8 mouse cellular contexts compared by ENCODE assay signal in genomic region chr8:70611849-70612248, GRCm38 (mm10). TPM values are rescaled to one million over a fixed set of nuclear protein-coding genes. Genes with fewer than 3 reads are reported as not detected.
A peak's percentile ranks its signal among the peaks of the same experiment; 100 is the strongest.
DNase-seq lines count a peak whose midpoint lies in the region; ATAC-seq and TF ChIP-seq lines count a peak whose summit lies in the region.

No protein-coding gene starts in this region.

- peak; percentile 29 for ATAC-seq in inflammation-experienced regulatory T-cells, adult 6 months

- intact Hi-C loops in gastrocnemius, postnatal 36 days (cut with DNase I): no loop called here

- DNase-seq in ovary, postnatal 10 days (ENCODE audit: low spot score): peak; percentile 71
- DNase-seq in ovary, adult 18-20 months (ENCODE audit: low spot score): no peak
- peak; percentile 88 for DNase-seq in embryo, embryonic 11 days
- peak; percentile 84 to 91 for DNase-seq in gastrocnemius, postnatal 36 days
- DNase-seq in limb, embryonic 10.5 days (ENCODE audit: low spot score): peak; percentile 88
- peak; percentile 90 for DNase-seq in midbrain, embryonic 10.5 days (ENCODE audit: low spot score)

- peak overlapping the region; percentile 87 for H3K4me3 ChIP-seq in limb, embryonic 10.5 days
- peak overlapping the region; percentile 76 for H3K4me3 ChIP-seq in midbrain, embryonic 10.5 days
- H3K4me3 ChIP-seq in small intestine, adult 2 months (ENCODE audit: low read depth, low read length): peak overlapping the region; percentile 71

- WGBS in limb, embryonic 10.5 days: under 1% methylated on average over 6 of the region's 6 CpGs
- under 1% methylated on average over 6 of the region's 6 CpGs for WGBS in midbrain, embryonic 10.5 days
- under 1% methylated on average over 6 of the region's 6 CpGs for WGBS in small intestine, adult 2 months

- H3K36me3 ChIP-seq in limb, embryonic 10.5 days: peaks cover 3% of the 10 kb centered on the region; the same call in 1 of the 2 replicates
- no peaks in the 10 kb centered on the region for H3K36me3 ChIP-seq in midbrain, embryonic 10.5 days
- H3K36me3 ChIP-seq in small intestine, adult 2 months (ENCODE audit: control insufficient read depth, insufficient read depth, low read length): no peaks in the 10 kb centered on the region

- peak; percentile 83 for TF ChIP-seq CTCF in small intestine, adult 2 months (IDR thresholded peaks at IDR 0.05; ENCODE audit: extremely low read depth, insufficient read length, insufficient replicate concordance, low read depth, low read length)

- peaks cover 52% of the 10 kb centered on the region for H3K4me1 ChIP-seq in limb, embryonic 10.5 days
- peaks cover 66% of the 10 kb centered on the region for H3K4me1 ChIP-seq in midbrain, embryonic 10.5 days
- H3K4me1 ChIP-seq in small intestine, adult 2 months (ENCODE audit: control insufficient read depth, insufficient read depth, insufficient read length, low read length): peaks cover 23% of the 10 kb centered on the region

- H3K27ac ChIP-seq in limb, embryonic 10.5 days: peak overlapping the region; percentile 99
- H3K27ac ChIP-seq in midbrain, embryonic 10.5 days (replicated peaks): peak overlapping the region; percentile 92; the same call in 1 of the 2 replicates
- peak overlapping the region; percentile 88 for H3K27ac ChIP-seq in small intestine, adult 2 months (ENCODE audit: insufficient read depth, low read depth, low read length)

- TF ChIP-seq POLR2A in small intestine, adult 2 months (IDR thresholded peaks at IDR 0.05; ENCODE audit: low read depth, low read length): no peak

- H3K9me3 ChIP-seq in limb, embryonic 10.5 days (replicated peaks): no peaks in the 10 kb centered on the region
- no peaks in the 10 kb centered on the region for H3K9me3 ChIP-seq in midbrain, embryonic 10.5 days (replicated peaks)

- H3K27me3 ChIP-seq in limb, embryonic 10.5 days (ENCODE audit: low read depth, poor library complexity, severe bottlenecking): no peaks in the 10 kb centered on the region
- peaks cover 17% of the 10 kb centered on the region for H3K27me3 ChIP-seq in midbrain, embryonic 10.5 days (ENCODE audit: low read depth, poor library complexity, severe bottlenecking)
- no peaks in the 10 kb centered on the region for H3K27me3 ChIP-seq in small intestine, adult 2 months (ENCODE audit: control insufficient read depth, insufficient read depth, low read length)

RNA-seq across cellular contexts. Expression of gene Ssbp4, which starts 3.2 kb away (rescaled TPM):
- total RNA-seq in gastrocnemius, postnatal 36 days (2021): 10 to 100 TPM; 12.5 to 15.9 TPM
- polyA plus RNA-seq in inflammation-experienced regulatory T-cells, adult 6 months (2017; shearing (Covaris generic)): 10 to 100 TPM in 2 of 3 experiments, 1 to 10 TPM in 1; 2.6 to 16.2 (median 14.7) TPM
- 164 and 182 TPM in 2 replicates for polyA plus RNA-seq in limb, embryonic 10.5 days (2016; fragmentation: Nextera tagmentation; extraction: Ambion mirVana)
- 73.3 and 78.8 TPM in 2 replicates for polyA plus RNA-seq in midbrain, embryonic 10.5 days (2016; fragmentation: Nextera tagmentation; extraction: Ambion mirVana)
- polyA plus RNA-seq in small intestine, adult 2 months (2012; rRNA removed): 81.7 and 138 TPM in 2 replicates

RNA-seq across cellular contexts. Expression of gene Lrrc25, which starts 4.1 kb away (rescaled TPM):
- total RNA-seq in gastrocnemius, postnatal 36 days (2021): under 1 TPM; 0.38 to 0.64 TPM
- 1 to 10 TPM in 1 of 3 experiments, under 1 TPM in 2; 0.47 to 3.8 (median 0.71) TPM for polyA plus RNA-seq in inflammation-experienced regulatory T-cells, adult 6 months (2017; shearing (Covaris generic))
- polyA plus RNA-seq in limb, embryonic 10.5 days (2016; fragmentation: Nextera tagmentation; extraction: Ambion mirVana): 0.38 and 0.64 TPM in 2 replicates
- polyA plus RNA-seq in midbrain, embryonic 10.5 days (2016; fragmentation: Nextera tagmentation; extraction: Ambion mirVana): 1.1 and 1.2 TPM in 2 replicates
- polyA plus RNA-seq in small intestine, adult 2 months (2012; rRNA removed): 6.7 and 7.1 TPM in 2 replicates

RNA-seq across cellular contexts. Expression of gene Isyna1, which starts 17.7 kb away (rescaled TPM):
- total RNA-seq in gastrocnemius, postnatal 36 days (2021): 1 to 10 TPM; 4.1 to 5.1 TPM
- polyA plus RNA-seq in inflammation-experienced regulatory T-cells, adult 6 months (2017; shearing (Covaris generic)): 10 to 100 TPM; 27.6 to 32.6 (median 31.7) TPM
- 214 and 225 TPM in 2 replicates for polyA plus RNA-seq in limb, embryonic 10.5 days (2016; fragmentation: Nextera tagmentation; extraction: Ambion mirVana)
- 126 and 137 TPM in 2 replicates for polyA plus RNA-seq in midbrain, embryonic 10.5 days (2016; fragmentation: Nextera tagmentation; extraction: Ambion mirVana)
- 61.8 and 92.4 TPM in 2 replicates for polyA plus RNA-seq in small intestine, adult 2 months (2012; rRNA removed)

RNA-seq across cellular contexts. Expression of gene Gdf15, which starts 20.4 kb away (rescaled TPM):
- total RNA-seq in gastrocnemius, postnatal 36 days (2021): under 1 TPM in 1 of 2 experiments, not detected in 1; 0.18 TPM
- not detected for polyA plus RNA-seq in inflammation-experienced regulatory T-cells, adult 6 months (2017; shearing (Covaris generic))
- polyA plus RNA-seq in limb, embryonic 10.5 days (2016; fragmentation: Nextera tagmentation; extraction: Ambion mirVana): not detected in 2 replicates
- not detected in 2 replicates for polyA plus RNA-seq in midbrain, embryonic 10.5 days (2016; fragmentation: Nextera tagmentation; extraction: Ambion mirVana)
- 4.1 and 6.7 TPM in 2 replicates for polyA plus RNA-seq in small intestine, adult 2 months (2012; rRNA removed)

RNA-seq across cellular contexts. Expression of gene Pgpep1, which starts 48.3 kb away (rescaled TPM):
- 10 to 100 TPM; 11.1 to 15.9 TPM for total RNA-seq in gastrocnemius, postnatal 36 days (2021)
- polyA plus RNA-seq in inflammation-experienced regulatory T-cells, adult 6 months (2017; shearing (Covaris generic)): 1 to 10 TPM; 3.8 to 6.4 (median 4.8) TPM
- polyA plus RNA-seq in limb, embryonic 10.5 days (2016; fragmentation: Nextera tagmentation; extraction: Ambion mirVana): 44.7 and 45.0 TPM in 2 replicates
- 51.8 and 89.7 TPM in 2 replicates for polyA plus RNA-seq in midbrain, embryonic 10.5 days (2016; fragmentation: Nextera tagmentation; extraction: Ambion mirVana)
- polyA plus RNA-seq in small intestine, adult 2 months (2012; rRNA removed): 49.5 and 129 TPM in 2 replicates
